Mouse (Mus musculus) G1E-ER4 (cell line): ENCODE data around the gene Ror1. TPM values are rescaled to one million over a fixed set of nuclear protein-coding genes. Genes with fewer than 3 reads are reported as not detected.

Experiments
- GATA1 ChIP-seq: IDR thresholded peaks from one replicate; pipeline ENCODE4 v1.8.0; 2012; ENCODE audit warnings: low read length, inconsistent platforms
- polyA plus RNA-seq: library from polyadenylated mRNA; stranded (reverse); fragments of >175 nt; gene quantifications from 2 replicates; pipeline ENCODE4 v1.2.3, GENCODE M21; 2012

Gene Ror1
- polyA plus RNA-seq, 1 experiment = not detected

DNA sequence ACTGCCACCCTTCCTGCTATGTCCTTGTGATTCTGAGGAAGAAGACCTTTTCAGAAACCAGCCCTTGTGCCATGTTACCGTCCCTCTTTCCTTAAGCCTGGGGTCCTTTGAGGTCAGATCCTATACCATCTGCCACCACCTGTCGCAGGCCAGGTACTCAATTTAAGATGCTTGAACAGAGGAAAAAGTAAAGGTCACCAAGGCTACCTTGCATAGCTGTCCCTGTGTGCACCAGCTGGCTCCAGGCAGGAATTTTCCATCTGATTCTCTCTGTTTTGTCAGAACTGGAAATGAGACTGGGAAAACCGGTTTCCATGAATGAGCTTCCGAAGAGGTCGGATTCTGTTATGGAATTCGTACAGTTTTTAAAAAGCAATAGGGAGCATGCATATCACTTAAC, 294.8 kb downstream of the Ror1 start:
- TF ChIP-seq GATA1 = no peak

DNA sequence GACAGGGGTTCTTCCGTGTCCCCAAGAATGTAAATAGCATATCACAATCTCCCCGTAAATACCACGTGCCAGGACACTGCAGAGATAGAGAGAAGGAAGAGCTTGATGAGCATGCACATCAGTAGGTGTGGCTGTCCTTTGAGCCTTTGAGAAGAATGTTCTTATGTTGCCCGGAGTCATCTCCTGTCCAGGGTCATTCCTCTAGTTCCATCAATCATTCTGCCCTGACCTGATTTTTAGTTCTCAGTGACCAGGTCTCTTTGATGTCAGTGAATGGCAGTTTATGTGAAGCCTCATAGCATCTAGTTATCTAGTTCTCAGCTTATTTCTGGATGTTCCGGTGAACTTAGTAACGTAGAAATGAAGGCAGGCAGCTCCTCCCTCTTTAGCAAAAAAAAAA, 295.4 kb downstream of the Ror1 start:
- TF ChIP-seq GATA1 = no peak

GRCm38 (mm10) chr4:100393374-100394061, 297.9 kb downstream of the Ror1 start:
- no peak for TF ChIP-seq GATA1

- TF ChIP-seq GATA1 = no peak
These were observed 299.8 kb downstream of the Ror1 start for GRCm38 (mm10) chr4:100395407-100395806.

DNA sequence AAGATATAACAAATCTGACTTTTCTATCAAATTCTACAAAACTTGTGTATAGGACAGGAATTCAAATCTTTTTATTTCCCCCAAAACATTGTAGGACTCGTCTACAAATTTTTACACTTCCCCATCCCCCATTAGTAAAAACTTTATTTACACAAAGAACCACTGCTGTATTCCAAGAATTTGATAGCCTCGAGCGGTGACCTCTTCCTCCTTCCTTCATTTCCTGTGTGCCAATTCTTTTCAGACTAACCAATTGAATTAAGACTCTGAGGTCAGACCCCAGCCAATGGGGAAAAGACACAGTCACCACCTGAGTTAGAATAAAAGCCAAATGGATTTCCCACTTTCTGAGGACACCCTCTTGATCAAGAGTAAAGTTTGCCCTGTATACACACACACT, 302.5 kb downstream of the Ror1 start:
- TF ChIP-seq GATA1 = no peak

DNA sequence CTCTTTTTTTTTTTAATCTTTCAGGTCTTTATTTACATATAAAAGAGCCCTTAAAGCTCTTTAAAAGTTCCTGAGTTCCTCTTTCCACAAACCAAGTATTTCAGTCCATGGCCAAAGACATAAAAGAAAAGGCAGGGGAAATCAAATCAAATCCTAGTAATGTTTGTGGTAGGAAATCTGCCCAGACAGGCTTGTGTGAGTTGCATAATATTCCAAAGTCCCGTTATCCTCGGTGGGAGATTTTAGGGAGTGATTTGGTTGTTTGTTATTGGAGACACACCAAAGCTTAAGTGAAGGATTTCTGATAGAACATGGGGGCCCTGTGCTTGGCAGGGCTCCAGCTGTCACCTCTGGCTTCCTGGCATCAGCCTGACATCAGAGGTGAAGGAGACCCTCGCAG, 305.5 kb downstream of the Ror1 start:
- no peak for TF ChIP-seq GATA1

GRCm38 (mm10) chr4:100401581-100402470, 306.2 kb downstream of the Ror1 start:
- no peak for TF ChIP-seq GATA1

- no peak for TF ChIP-seq GATA1
These were observed 311.8 kb downstream of the Ror1 start for GRCm38 (mm10) chr4:100407261-100407874.

GRCm38 (mm10) chr4:100409521-100409920, 313.9 kb downstream of the Ror1 start:
- no peak for TF ChIP-seq GATA1

DNA sequence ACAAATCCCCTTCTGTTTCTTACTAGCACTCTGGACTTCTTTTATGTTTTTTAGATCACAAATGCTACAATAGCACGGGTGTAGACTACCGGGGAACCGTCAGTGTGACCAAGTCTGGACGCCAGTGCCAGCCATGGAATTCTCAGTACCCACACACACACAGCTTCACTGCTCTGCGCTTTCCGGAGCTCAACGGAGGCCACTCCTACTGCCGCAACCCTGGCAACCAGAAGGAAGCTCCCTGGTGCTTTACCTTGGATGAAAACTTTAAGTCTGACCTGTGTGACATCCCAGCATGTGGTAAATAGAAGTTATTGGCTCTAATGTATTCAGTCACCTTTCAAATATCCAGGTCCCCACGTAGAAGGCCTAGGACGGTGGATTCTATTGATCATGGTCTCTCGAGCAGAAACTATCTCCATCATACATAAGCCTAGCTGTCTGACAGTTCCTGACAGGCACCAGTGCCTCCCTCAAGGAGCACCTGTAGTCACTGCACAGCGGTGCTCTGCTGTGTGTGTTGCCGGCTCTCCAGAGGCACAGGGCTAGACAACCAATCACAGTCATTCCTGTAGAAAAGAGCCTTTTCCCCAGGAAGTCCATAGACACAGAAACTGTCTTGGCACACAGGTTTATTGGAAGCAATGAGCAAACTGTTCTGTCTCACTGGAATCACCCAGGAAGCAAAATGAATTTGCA, 316.4 kb downstream of the Ror1 start:
- TF ChIP-seq GATA1 = no peak

DNA sequence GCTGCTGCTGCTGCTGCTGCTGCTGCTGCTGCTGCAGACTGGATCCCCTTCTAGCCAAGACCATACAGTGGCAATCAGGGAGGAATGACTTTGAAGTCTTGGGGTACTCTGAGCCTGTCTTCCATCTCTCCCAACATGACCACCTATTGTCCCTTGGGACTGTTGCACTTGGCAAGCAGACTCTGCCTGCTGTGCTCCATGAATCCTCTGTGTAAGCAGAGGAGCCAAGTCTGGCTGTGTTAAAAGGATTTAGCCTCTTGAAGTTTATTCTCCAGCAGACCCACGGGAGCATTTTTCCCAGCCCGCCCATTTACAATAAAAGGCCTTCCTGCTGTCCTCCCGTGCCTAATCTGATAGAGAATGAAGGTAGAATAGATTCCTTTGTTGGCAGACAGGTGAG, 327.2 kb downstream of the Ror1 start:
- no peak for TF ChIP-seq GATA1

GRCm38 (mm10) chr4:100426101-100426500, 330.5 kb downstream of the Ror1 start:
- TF ChIP-seq GATA1 = no peak

GRCm38 (mm10) chr4:100429371-100429900, 333.8 kb downstream of the Ror1 start:
- TF ChIP-seq GATA1 = no peak

DNA sequence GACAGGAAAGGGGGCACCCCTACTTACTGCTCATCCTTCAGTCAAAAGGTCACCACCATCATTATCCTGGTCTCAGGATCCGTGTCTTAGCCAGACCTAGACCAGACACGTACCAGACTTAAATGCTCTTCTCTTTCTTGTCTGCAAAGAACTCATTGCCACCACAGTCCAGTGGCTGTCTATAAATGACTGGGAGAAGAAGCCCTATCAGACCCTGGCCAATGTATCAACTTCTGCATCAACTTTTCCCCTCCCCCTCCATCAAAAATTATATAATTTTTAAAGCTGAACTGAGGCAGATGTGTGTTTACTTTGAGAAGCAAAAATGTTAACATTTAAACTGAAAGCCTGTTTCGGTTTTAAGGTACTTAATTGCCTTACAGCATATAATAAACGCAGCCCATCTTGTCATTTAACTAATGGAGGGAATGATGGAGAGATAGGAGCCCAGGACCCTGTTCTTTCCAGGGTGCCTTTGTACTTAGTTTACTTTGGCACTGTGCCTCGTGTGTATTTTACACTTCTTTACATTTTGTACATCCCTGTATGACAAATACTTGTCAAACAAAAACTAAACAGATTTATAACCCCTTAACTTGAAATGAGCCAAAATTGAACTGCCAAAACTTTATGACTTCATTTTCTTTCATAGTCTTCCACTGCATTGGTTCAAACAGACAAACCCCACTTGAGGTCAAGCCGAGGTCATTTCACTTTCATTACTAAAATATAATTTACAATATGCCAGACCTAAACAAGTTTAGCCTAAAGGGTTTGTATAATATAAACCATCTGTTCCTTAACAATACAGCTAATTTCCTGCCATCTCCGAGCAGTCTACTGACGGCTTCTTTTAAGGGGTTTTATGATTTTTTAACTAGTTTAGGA, 339.9 kb downstream of the Ror1 start:
- TF ChIP-seq GATA1 = no peak
